Mouse (Mus musculus): ENCODE results near the gene 4930512M02Rik.
"Not testable (repeated sequence)": the region's sequence is repeated elsewhere in the genome, so short reads cannot be mapped to it uniquely, and the experiment has no call there.

4930512M02Rik gene

GRCm38 (mm10) chr11:11627735-11628134 is at the start of gene 4930512M02Rik:
TSS of gene 4930512M02Rik (minus strand) at chr11:11627835.
- DNase-seq (ENCODE audit: low spot score in 2 of 2), result not testable (repeated sequence)

DNA sequence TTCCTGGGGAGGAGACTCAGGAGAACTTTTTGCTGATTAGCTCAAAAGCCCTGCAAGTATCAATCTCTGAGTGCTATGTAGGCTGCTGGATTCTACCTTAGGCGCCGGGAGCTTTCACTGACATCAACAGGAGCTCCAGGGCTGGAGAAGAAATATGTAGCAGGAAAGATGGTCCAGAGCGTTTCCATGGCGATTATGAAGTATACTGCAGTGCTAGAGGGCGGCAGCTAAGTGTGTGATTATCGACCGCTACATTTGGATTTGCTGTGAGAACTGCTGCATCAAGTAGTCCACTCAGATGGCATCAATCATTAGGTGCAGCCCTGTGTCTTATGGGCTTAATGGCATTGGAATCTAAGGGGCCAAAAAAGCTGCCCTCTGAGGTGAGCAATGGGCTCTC is 49.5 kb upstream of the 4930512M02Rik start:
- DNase-seq (ENCODE audit: low spot score in 2 of 2), result no peak

- DNase-seq (ENCODE audit: low spot score in 2 of 2), result no peak
Measured at GRCm38 (mm10) chr11:11676068-11676741, 48.6 kb upstream of the 4930512M02Rik start.

DNA sequence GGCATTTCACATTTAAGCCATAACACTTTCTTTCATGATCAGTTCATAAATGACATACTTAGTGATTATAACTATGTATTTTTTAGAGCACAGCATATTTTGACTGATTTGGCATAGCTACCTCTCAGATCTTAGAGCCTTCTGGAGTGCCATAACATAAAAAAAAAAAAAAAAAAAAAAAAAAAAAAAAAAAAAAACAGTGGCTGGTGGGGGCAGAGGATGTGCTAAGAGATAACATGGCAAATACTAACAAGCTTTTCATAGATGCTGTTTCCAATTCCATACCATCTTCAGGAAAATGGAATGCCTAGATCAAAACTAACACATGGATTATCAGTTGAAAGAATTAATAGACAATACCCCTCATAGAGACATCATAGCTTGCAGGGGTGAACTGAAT is 47.4 kb upstream of the 4930512M02Rik start:
- DNase-seq (ENCODE audit: low spot score in 2 of 2), result no peak

- DNase-seq (ENCODE audit: low spot score in 2 of 2), result no peak
Measured at GRCm38 (mm10) chr11:11672974-11673373, 45.3 kb upstream of the 4930512M02Rik start.

DNA sequence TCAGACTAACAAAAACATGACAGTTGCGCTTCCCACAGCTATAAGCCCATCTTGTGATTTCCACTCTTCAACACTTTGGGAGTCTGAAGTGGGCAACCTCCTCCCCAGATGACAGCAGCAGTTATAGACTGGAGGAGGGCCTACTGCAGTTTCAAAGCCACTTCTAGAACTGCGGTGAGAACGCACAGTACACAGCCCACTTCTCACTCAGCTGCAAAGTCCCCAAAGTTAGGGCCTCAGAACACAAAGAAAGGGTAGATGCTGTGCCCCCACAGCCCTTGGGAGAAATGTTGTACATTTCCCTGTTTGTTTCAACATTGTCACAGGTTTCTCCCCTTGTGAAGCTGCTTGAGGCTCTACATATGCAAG is 40.3 kb upstream of the 4930512M02Rik start:
- no peak for DNase-seq (ENCODE audit: low spot score in 2 of 2)

DNA sequence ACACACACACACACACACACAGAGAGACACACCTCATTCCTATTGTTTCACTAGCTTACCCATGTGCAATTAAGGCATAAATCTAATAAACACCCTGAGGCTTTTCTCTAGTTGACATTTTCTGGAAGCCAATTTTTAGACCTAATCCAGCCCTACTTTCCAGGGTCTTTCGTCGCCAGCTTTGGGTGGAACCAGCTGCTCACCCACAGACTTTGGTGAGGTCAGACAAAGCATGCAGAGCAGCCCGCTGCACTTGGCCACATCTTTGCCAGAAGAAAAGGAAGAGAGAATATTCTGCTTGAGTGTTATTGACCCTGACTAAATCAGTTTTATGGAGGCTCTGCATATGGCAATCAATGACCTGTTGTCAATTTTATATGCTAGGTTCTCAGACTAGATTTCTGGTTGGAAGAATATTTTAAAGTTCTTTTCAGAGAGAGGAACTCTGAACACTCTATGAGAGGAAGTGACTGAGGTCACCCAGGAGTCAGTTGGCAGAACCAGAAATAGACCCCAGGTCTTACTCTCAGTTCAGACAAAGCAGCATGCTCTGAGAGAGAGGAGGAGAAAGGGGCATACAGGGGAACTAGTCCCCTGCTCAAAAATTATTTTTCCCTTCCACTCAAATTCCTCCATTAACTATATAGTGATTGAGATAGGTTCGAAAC is 39.8 kb upstream of the 4930512M02Rik start:
- no peak for DNase-seq (ENCODE audit: low spot score in 2 of 2)

DNA sequence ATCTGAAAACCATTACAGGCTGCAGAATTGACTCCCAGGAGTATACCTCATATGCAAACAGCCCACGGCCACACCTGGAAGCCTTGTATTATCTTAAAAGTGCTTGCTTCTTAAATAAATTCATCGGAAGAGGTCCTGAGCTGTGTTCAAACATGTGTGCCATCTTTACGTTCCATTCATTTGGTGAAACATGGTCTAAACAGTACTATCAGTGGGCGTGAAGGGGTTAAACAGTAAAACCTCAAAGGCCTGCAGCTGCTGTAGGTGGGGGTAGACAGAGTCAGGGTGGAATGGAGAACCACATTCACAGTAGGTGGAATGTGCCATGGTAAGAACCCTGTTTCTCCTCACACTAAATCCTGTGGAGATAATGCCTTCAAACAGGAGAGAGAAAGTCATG is 33.0 kb upstream of the 4930512M02Rik start:
- DNase-seq (ENCODE audit: low spot score in 2 of 2), result no peak

DNA sequence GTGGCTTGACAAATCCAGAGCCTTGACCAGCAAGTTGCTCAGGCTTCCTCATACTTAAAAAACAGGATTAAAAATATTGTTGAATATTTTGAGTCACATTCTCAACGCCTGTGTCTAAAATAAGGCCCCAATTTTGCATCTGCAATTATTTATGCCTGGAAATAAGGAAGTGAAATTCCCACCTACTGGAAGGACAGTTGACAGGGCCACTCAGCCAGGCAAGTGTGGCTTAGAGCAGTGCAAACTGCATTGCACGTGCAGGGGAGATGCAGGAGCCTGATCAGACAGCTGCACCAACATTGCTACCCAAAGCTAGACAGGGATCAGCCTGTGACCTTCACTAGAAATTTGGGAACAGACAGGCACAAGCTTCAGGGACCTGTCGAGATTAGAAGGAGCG is 31.2 kb upstream of the 4930512M02Rik start:
- no peak for DNase-seq (ENCODE audit: low spot score in 2 of 2)

DNA sequence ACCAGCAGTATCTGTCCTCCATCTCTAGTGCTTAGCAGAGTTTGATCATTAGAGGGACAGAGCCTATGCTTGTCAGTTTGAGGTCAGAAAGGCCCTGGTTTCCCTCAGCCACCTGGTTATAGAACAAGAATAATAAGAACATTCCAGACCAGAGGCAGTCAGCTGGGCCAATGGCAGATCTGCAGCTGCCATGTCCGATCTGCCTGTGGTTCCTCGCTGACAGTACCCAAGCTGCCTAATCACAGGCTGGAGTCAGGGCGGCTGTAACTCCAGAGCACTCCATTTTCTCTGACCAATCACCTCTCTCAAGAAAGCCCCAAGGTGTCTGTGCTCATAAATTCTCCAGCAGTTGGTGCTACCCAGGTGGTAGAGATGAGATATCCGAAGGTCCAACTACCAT is 30.0 kb upstream of the 4930512M02Rik start:
- DNase-seq (ENCODE audit: low spot score in 2 of 2), result no peak

GRCm38 (mm10) chr11:11656995-11657530 is 29.4 kb upstream of the 4930512M02Rik start:
- no peak for DNase-seq (ENCODE audit: low spot score in 2 of 2)

GRCm38 (mm10) chr11:11656388-11656787 is 28.8 kb upstream of the 4930512M02Rik start:
- DNase-seq (ENCODE audit: low spot score in 2 of 2), result no peak

DNA sequence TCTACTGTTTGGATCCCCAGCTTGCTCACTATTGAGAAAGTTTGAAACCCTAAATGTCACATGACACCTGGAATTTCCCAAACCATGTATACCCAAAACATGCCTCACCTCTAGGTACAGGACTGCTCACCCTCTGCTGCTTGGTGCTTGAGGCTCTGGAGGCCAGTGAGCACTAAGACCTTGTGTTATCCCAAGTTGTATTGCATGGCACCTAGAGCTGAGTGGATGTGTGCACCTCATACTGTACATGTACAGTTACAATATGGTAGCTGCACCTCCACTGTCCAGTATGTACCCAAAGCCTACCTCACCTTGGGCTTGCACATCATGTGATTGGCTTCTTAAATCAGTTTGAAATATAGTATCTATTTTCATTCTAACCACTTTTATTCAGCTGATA is 16.7 kb upstream of the 4930512M02Rik start:
- no peak for DNase-seq (ENCODE audit: low spot score in 2 of 2)

DNA sequence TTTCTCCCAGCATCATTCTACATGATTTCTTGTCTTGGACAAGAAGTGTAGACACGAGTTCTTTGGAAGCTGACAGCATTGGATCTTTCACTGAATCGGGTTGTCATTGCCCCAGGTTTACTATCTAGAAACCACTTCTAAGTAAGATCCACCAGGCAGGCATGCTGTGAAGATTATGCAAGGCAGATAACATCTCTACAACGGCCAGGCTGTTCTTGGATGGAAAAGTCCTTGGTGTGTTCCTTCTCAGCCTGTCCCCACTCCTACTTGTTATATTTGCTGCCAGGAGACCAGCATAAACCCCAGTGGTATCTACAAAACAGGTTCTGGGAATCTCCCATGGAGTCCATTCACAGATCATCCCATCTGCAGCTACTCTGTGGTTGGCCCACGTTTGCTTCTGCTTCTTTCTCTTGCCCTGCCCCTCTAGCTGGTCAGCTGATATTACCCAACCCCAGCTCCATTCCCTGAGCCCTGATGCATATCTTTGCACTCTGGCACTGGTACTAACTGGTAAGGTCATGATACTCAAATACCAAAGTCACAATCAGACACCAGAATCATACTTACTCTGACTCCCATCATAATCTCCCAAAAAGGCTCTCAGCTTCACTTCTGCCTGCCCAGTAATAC is 3.4 kb downstream of the 4930512M02Rik start:
- no peak for DNase-seq (ENCODE audit: low spot score in 2 of 2)

GRCm38 (mm10) chr11:11609243-11609642 is 18.4 kb downstream of the 4930512M02Rik start:
- DNase-seq (ENCODE audit: low spot score in 2 of 2), result no peak

DNA sequence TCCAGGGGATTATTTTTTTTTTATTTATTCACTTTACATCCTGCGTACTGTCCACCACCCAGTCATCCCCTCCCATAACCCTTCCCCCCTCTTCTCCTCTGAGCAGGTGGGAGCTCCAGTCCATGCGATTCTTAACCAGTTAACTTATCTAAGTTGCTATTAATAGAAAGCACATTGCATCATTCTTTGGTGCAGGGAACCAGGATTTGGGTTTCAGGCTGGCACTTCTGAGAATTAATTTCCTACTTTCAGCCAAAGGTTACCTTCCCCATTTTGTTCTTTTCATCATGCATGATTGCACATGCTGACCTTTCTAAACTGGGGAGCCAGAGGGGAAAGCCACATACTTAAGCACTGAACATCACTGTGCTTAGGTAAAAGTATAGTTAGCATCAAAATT is 40.3 kb downstream of the 4930512M02Rik start:
- DNase-seq (ENCODE audit: low spot score in 2 of 2), result no peak

- no peak for DNase-seq (ENCODE audit: low spot score in 2 of 2)
Measured at GRCm38 (mm10) chr11:11586423-11586822, 41.2 kb downstream of the 4930512M02Rik start.

- no peak for DNase-seq (ENCODE audit: low spot score in 2 of 2)
Measured at GRCm38 (mm10) chr11:11573691-11574090, 53.9 kb downstream of the 4930512M02Rik start.

- no peak for DNase-seq (ENCODE audit: low spot score in 2 of 2)
Measured at GRCm38 (mm10) chr11:11570747-11571146, 56.9 kb downstream of the 4930512M02Rik start.

DNA sequence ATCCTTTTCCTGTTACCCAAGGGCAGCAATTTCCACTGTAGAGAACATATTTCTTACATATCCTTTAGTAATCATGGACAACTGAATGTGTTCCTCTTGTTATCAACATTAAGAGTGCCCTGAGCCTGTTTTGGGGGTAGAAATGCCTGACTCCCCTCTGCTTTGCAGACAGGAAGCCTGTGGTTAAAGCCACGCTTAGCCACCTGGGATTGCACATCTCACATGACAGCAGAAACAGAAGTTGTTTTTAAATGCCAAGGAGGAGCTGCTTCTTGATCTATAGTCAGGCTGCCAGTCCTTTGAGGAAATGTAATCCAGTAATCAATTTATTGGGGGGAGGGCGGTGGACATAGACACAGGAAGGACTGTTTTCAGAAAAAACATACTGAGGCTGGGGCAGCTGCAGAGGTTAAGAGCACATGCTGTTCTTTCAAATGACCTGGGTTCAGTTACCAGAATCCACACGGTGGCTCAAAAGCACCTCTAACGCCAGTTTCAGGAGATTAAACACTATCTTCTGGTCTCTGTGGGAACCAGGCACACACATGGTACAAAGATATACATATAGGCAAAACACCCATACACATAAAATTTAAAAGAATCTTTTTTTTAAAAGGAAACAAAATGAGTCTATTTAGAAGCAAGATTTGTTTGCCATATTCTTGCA is 58.0 kb downstream of the 4930512M02Rik start:
- no peak for DNase-seq (ENCODE audit: low spot score in 2 of 2)

DNA sequence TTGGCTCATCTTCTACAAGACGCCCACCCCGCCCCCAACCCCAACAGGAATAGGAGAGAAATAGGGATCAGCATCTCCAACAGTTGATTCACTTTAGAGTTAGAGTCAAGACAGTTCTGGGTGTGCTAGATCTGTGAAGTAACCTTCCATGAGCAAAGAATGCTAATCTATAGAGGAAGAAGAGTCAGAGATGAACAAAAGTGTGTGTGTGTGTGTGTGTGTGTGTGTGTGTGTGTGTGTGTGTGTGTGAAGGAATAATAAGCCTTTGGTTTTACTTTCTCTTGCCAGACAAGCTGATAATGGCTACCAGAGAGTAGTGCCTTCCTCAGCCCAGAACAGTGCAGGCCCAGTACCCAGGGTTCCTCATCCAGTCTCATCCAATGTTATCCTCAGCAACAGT is 59.6 kb downstream of the 4930512M02Rik start:
- no peak for DNase-seq (ENCODE audit: low spot score in 2 of 2)

DNA sequence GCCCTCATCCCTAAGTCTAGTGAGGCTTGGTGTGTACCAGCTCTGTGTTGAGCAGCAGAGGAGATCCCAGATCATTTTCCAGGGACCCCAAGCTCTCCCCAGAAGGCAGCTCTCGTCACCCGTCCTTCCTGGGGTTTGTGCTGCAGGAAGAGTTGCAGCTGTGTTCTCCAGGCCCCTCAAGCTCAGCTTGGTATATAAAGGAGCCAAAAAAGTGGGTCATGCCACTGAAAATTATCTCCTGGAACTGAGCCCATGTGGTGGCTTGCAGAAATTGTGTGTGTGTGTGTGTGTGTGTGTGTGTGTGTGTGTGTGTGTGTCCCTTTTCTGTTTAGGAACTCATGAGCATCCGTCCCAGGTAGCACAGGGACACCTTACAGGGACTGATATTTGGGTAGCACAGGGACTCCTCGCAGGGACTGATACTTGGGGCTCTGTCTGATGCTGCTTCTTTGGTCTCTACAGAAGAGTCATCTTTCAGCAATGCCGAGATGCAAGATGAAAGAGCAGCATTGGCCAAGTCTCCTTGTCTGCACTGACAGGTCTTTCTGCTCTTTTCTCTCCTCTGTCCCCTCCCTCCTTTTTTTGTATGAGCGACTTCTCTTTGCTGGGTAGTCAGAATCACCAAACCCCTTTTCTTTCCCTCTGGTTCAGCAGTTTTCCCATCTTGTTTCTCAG is 62.4 kb downstream of the 4930512M02Rik start:
- DNase-seq (ENCODE audit: low spot score in 2 of 2), result no peak
